Mouse (Mus musculus) bone marrow, adult 2 months (tissue): Measurements from ENCODE around the gene Akt2.

Source experiments
- CTCF ChIP-seq: fragments of 200-500 bp; IDR thresholded peaks from 2 replicates; pipeline ENCODE4 v1.5.1; 2011; ENCODE audit warnings: low read length, control low read depth; ENCODE audit not compliant: control insufficient read depth, insufficient read depth
- POLR2A ChIP-seq: fragments of 200-500 bp; IDR thresholded peaks from 2 replicates; pipeline ENCODE4 v1.6.1; 2011; ENCODE audit warnings: low read depth, mild to moderate bottlenecking, control low read depth, low read length, borderline replicate concordance; ENCODE audit not compliant: control insufficient read depth

DNA sequence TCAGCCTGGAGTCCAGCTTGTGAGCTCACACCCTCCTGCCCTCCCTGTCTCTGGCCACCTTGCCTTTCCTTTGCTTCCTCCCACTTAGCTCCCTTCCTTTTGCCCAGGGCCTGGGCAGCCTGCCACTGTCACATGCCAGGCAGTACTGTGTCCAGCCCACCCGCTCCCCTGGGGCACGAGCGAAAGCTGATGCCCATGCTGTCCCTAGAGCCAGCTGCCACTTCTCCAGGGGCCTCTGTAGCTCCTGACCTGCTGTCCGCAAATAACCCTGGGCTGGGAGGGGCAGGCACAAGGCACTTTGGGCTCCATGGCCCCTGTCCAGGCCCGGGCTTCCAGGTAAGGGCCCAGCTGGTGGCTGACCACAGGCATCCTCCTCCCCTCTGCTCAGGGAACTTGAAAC lies 16.2 kb downstream of the Akt2 start:
- TF ChIP-seq POLR2A (no peak), CTCF (no peak)
